Mouse (Mus musculus): Measurements from ENCODE around the gene Synpo2.

- TF ChIP-seq CTCF (IDR thresholded peaks at IDR 0.05; ENCODE audit: low read depth) = no peak
- TF ChIP-seq EP300 (IDR thresholded peaks at IDR 0.05; ENCODE audit: low read depth) = no peak
Observed at GRCm38 (mm10) chr3:123080017-123080725, 155.8 kb downstream of the Synpo2 start.

All from liver, embryonic 14.5 days (tissue).